Mouse (Mus musculus): Measurements from ENCODE around the gene Dhrs11. TPM values are rescaled to one million over a fixed set of nuclear protein-coding genes. Genes with fewer than 3 reads are reported as not detected.
"Not testable (repeated sequence)": the region's sequence is repeated elsewhere in the genome, so short reads cannot be mapped to it uniquely, and the experiment has no call there.

Dhrs11 gene
- total RNA-seq (2015; ENCODE audit: low replicate concordance) = 897 and 1,040 TPM in 2 replicates
- 707 and 838 TPM in 2 replicates for total RNA-seq (2017; ENCODE audit: low replicate concordance)

DNA sequence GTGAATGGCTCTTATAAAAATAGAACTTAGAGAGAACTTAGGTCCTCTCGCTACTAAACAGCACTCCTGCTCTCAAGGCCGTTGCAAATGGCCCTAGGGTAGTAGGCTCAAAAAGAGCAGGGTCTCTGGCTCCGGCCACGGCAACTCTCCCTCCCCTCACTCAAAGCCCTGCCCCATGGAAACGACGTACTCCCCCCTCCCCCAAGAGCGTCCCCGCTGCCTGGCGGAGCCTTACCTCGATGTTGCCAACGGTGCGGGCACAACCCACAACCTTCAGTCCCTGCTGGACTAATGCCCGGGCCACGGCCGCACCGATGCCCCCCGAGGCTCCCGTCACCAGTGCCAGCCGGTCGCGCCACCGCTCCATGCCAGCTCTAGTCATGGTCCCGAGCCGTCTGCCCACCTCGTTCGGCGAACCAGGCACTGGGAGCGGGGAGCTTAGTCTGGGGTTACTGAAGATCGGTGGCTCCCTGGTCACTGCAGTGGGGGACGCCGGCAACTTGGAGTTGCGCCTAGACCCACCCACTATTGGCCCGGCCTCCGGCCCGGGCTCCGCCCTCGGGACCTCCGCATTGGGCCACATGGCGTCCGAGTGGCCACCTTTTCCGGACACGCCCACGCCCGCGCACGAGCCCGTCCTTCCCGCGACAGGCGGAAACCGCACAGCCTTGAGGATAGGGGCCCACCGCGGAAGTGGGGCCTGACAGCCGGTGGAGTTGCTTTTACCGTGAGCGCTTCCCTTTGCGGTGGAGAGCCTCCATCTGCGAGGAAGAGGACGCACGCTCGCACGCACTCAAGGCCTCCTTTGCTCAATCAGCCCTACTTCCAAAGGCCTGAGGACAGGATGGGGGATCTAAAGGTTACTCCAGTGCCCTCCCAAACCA, at the start of gene Dhrs11:
TSS of gene Dhrs11 (minus strand) at position 479 of the 884 bp plus-strand sequence.
- ATAC-seq (replicated peaks; ENCODE audit: low FRiP score, poor library complexity, severe bottlenecking) = peak; percentile 74

DNA sequence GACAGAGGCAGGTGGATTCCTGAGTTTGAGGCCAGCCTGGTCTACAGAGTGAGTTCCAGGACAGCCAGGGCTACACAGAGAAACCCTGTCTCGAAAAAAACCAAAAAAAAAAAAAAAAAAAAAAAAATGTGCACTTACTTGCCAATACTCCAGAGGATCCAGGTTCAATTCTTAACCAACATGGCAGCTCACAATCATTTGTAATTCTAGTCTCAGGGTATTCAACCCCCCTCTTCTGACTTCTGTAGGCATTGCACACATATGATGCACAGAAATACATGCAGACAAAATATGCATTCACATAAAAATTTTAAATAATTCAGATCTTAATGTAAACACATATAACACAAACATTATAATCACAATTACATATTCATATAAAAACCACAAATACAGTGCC, 47.2 kb upstream of the Dhrs11 start:
- not testable (repeated sequence) for ATAC-seq (replicated peaks; ENCODE audit: low FRiP score, poor library complexity, severe bottlenecking)

DNA sequence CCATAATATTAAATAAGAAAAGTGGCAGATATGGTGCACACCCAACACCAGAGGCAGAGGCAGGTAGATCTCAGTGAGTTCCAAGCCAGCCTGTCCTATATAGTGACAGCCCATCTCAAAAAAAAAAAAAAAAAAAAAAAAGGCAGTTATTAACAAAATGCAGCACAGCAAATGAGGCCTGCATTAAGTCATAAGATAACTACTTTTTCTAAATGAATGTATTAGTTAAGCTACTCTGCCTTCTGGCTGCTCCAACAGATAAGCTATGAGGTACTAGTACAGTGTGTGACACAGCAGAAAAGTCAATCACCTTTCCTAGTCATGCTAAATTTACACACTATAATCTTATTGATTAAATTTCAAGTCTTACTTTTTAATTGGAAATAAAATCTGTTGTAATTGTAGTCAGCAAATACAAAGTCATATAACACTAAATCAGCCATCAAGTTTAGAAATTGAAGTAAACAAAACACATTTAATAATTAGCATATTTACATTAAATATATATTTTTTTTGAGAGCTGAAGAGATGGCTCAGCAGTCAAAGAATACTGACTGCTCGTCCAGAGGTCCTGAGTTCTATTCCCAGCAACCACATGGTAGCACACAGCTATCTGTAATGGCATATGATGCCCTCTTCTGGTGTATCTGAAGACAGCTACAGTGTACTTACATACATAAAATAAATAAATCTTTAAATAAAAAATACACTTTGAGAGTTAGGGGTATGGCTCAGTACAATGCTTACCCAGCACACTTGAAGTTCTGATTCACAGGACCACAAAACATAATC, 44.4 kb upstream of the Dhrs11 start:
- peak; percentile 70 for ATAC-seq (replicated peaks; ENCODE audit: low FRiP score, poor library complexity, severe bottlenecking)

DNA sequence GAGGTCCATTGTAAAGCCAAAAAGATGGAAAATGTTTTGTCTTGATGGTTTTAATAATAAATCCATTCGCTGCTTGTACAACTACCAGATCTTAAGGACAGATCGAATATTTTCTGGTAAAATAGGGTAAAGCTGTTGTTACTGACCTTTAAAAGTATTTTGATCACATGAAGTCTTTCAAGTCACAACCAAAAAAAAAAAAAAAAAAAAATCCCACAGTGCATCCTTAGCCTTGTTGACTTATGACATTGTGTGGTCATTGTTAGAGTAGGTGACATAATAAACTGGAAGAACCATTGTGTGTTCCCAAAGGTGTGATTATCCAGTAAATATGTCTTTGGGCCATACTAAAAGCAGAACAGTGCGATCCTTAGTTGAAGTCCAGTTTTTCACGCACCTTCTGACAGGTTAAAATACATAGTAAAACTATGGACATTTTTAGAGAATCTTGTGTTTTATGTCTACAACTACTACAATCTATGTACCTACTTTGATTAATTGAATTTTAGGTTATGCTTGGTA, 42.8 kb upstream of the Dhrs11 start:
- ATAC-seq (replicated peaks; ENCODE audit: low FRiP score, poor library complexity, severe bottlenecking) = no peak

DNA sequence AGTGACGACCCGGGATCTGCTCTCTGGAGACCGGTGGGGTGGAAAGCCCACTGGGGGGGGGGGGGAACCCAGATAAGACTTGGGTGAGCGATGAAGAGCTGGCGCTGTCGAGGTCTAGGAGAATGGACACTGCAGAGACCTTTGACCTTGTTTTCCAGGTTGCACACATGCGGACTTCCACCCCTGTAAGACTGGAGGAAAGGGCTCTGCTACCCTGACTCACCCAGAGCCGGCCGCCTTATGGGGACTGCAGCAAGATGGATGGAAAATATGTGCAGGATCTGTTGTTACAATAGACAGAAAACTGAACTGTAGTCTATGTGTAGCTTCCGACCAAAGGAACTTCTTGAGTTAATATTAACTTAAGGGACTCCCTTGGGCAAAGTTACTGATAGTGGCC, 42.3 kb upstream of the Dhrs11 start:
- ATAC-seq (replicated peaks; ENCODE audit: low FRiP score, poor library complexity, severe bottlenecking) = 0 out of 2 replicates have a peak, but pooled peaks have one; percentile 7

DNA sequence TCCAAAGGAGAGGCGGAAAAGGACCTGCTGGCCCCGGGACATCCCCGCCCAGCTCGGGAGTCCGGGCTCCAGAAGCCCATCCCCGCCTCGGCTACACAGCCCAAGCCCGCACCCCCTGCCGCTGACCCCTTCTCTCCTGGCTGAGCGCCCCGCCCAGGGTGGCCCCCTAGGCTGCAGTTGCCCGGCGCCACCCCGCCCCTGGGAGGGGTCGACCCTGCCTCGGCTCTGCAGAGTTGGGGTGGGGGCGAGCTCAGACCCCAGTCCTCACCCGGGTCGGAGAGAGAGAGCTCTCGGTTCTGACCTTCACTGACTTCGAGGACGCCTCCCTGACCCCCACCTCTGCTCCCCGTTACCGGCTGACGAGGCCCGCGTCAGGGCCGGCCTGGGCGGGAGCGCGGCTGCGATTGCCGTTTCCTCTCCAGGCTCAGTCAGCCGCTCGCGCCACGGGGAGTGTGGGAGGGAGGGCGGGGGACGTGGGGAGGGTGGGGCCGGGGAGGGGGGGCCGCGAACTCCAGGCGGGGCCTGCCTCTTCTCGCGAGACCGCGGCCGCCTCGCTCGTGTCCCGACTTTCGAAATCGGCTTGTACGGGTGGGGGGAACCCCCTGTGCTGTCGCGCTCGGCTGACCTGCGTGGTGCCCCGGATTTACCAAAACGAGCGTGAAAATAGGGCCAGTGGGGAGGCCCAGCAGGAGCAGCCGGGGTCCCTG, 41.7 kb upstream of the Dhrs11 start, which contains the start of gene Ggnbp2:
TSS of gene Ggnbp2 (minus strand) at position 481 of the 707 bp plus-strand sequence.
- peak; percentile 51 for ATAC-seq (replicated peaks; ENCODE audit: low FRiP score, poor library complexity, severe bottlenecking)

DNA sequence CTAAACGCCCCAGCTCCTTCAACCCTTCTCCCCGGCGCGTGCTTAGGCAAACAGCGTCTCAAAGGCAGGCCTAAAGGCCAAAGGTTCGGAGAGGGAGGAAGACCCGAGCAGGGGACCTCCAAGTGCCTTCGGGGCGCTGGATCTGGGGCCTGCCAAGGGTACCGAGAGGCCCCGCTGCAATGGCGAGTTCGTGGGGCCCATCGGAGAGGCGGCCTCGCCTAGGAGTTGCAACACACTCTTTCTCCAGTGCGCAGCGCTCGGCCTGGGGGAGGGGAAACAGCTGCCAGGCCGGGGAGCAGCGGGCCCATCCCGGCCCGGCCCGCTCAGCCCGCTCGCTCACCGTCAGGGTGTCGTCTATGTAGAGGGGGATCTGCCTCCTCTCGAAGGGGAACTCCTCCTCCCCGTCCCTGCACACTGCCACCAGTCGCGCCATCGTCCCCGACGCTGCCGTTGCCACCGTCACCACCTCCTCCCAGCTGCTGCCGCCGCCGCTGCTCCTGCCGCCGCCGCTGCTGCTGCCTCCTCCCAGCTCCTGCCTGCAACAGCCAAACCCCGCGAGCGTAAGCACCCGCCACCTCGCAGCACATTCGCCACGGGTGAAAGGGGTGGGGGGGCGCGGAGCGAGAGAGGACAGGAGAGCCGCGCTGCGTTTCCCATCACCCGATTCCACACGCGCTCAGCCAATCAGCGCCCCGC, 40.9 kb upstream of the Dhrs11 start:
- ATAC-seq (replicated peaks; ENCODE audit: low FRiP score, poor library complexity, severe bottlenecking) = peak; percentile 58

- no peak for ATAC-seq (replicated peaks; ENCODE audit: low FRiP score, poor library complexity, severe bottlenecking)
Observed at GRCm38 (mm10) chr11:84868786-84869259, 40.0 kb upstream of the Dhrs11 start.

- no peak for ATAC-seq (replicated peaks; ENCODE audit: low FRiP score, poor library complexity, severe bottlenecking)
Observed at GRCm38 (mm10) chr11:84867586-84867985, 38.8 kb upstream of the Dhrs11 start.

- no peak for ATAC-seq (replicated peaks; ENCODE audit: low FRiP score, poor library complexity, severe bottlenecking)
Observed at GRCm38 (mm10) chr11:84865268-84865667, 36.5 kb upstream of the Dhrs11 start.

DNA sequence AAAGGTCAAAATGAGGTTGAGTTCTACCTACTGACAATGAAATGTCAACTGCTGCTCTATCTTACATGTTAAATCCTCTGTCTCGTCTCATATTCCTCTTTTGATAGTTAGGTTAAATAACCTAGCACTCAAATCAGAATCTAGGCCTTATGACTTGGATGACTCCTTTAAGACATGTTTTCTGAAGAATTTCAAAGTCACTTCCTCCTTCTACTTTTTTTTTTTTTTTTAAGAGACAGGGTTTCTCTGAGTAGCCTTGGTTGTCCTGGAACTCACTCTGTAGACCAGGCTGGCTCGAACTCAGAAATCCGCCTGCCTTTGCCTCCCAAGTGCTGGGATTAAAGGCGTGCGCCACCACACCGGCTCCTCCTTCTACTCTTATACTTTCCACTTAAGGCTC, 26.5 kb upstream of the Dhrs11 start:
- ATAC-seq (replicated peaks; ENCODE audit: low FRiP score, poor library complexity, severe bottlenecking) = no peak

GRCm38 (mm10) chr11:84847475-84848090, 18.8 kb upstream of the Dhrs11 start:
- no peak for ATAC-seq (replicated peaks; ENCODE audit: low FRiP score, poor library complexity, severe bottlenecking)

DNA sequence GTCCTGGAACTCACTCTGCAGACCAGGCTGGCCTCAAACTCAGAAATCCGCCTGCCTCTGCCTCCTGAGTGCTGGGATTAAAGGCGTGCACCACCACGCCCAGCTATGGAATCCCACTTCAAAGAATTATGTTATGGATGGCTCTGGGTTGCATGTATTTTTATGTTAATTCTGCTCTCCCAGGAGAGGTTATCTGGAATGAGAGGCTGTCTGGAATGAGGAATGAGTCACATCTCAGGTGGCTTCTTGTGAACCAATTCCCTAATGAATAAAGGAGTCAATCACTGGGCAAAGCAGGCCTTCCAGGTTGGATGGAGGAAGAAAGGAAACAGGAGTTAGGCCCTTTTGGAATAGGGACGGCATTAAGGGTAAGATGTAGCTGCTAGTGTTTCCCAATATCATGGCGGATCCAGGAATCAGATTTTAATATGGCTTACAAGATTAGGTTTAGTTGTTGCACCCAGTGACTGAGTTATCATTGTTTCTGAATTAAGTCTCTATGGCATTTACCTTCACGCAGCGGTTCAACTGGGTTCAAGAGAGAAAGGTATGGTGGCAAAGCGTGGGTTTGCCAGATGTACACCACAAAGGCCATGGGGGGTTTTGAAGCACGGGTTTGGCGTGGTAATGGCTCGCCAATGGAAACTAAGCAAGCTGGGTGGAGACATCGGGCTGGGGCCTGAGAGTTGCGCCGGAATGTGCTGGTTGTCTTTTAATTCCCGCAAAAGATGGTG, 18.1 kb upstream of the Dhrs11 start:
- ATAC-seq (replicated peaks; ENCODE audit: low FRiP score, poor library complexity, severe bottlenecking) = no peak

- ATAC-seq (replicated peaks; ENCODE audit: low FRiP score, poor library complexity, severe bottlenecking) = no peak
Observed at GRCm38 (mm10) chr11:84839330-84839729, 10.5 kb upstream of the Dhrs11 start.

DNA sequence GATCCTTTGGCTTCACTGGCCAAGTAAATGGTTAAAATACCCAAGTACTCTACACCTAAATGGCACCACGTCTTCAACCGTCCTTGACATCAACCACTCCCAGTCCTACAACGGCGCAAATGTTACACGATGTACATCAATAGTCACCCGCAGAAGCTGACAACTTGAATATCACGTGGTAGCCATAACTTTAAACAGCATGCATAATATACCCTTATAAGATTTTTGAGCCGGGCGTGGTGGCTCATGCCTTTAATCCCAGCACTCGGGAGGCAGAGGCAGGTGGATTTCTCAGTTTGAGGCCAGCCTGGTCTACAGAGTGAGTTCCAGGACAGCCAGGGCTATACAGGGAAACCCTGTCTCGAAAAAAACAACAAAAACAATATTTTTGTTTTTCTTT, 701 bp upstream of the Dhrs11 start:
- ATAC-seq (replicated peaks; ENCODE audit: low FRiP score, poor library complexity, severe bottlenecking) = not testable (repeated sequence)

GRCm38 (mm10) chr11:84827901-84828503, 792 bp downstream of the Dhrs11 start:
- peak; percentile 31 for ATAC-seq (replicated peaks; ENCODE audit: low FRiP score, poor library complexity, severe bottlenecking)

DNA sequence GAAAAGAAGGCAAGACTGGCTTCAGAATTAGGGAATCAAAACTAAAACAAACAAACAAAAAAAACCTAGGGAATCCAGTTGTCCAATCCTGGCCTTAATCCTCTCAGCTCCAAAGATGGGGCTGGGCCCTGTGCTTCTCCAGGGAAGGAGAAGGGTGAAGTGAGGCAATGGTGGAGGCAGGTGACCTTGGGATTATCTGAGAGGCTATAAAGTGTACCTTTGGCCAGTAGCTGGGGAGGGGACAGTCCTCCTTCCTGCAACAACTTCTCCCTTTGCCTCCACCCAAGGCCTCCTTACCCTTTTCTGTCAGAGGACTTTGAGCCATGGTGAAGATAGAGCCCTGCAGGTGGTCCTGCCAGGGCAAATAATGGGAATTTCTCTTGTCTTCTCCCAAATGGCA, 1.3 kb downstream of the Dhrs11 start:
- no peak for ATAC-seq (replicated peaks; ENCODE audit: low FRiP score, poor library complexity, severe bottlenecking)

DNA sequence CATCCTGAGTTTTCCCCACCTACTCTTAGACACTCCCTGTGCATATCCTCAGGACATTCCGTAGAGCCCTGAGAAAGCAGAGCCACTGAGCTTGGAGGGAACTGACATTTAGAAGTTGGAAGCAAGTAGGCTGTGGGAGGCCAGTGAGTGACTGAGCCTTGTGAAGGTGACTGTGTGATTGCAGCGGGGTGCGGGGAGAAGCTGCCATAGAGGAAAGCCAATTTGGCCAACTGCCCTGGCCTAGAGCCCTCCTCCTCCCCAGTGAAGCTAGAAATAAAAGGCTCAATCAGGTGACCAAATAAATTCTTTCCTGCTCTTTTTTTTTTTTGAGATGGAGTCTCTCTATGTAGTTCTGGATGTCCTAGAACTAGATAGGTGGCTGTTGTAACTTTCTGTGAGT, 2.6 kb downstream of the Dhrs11 start:
- no peak for ATAC-seq (replicated peaks; ENCODE audit: low FRiP score, poor library complexity, severe bottlenecking)
